Mouse (Mus musculus): ENCODE measurements at regions not wholly inside any gene's neighbourhood (a gene's known extent, or its start where the extent isn't known, plus 50 kb on each side); places are given as distances from the start of the nearest gene placed in this dataset.
A peak's percentile ranks its signal among the peaks of the same experiment; 100 is the strongest.
"Not testable (repeated sequence)": the region's sequence is repeated elsewhere in the genome, so short reads cannot be mapped to it uniquely, and the experiment has no call there.

GRCm38 (mm10) chr15:53984006-53984405 lies 99.3 kb downstream of the Gm7489 start:
- DNase-seq (ENCODE audit: extremely low spot score in 1 of 2, low spot score in 1 of 2): not testable (repeated sequence)

DNA sequence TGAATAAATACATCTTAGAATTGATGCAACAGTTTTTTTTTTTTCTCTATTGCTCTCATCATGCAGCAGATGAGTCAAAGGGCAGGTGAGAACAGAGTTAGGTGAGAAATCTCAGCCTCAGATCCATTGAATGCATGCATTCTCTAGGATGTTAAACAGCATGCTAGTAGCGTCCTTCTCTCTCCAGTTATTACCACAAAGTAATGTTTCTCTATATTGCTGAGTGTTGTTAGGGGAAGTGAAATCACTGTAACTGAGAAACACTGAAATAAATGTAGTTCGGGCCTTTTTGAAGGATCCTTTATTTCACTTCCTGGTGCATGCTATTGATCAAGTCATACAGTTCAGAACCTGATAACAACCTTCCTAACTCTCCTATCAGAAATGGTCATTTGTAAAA lies 105.2 kb downstream of the Gm7489 start:
- DNase-seq (ENCODE audit: extremely low spot score in 1 of 2, low spot score in 1 of 2): no peak

DNA sequence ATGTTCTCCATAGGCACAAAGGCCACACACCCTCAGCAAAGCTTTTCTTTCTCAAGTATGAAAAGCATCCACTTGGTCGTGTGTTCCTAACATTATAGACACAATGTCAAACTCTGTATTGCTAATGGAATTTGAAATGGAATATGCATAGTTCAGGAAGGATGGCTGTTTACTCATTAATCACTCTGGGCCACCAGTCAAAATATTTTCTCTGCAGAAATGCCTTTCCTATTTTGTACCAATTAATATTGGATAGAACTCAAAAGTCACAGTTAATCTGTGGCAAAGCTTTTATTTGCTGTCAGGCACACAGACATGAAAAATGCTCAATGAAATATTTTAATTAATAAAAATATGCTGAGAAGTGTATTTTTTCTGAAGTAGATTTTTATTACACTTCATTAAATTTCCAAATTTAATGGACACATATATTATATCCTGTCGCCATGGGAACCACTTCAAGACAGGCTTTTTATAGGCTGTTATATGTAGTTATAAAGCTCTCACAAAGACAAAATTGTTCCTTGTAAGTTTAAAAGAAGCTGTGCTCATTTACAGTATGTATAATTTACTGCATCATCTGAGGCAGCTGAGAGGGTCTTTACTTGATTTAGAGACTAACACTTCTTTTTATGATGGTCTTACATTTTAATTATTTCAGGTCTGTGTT lies 110.6 kb downstream of the Gm7489 start:
- no peak for DNase-seq (ENCODE audit: extremely low spot score in 1 of 2, low spot score in 1 of 2)

DNA sequence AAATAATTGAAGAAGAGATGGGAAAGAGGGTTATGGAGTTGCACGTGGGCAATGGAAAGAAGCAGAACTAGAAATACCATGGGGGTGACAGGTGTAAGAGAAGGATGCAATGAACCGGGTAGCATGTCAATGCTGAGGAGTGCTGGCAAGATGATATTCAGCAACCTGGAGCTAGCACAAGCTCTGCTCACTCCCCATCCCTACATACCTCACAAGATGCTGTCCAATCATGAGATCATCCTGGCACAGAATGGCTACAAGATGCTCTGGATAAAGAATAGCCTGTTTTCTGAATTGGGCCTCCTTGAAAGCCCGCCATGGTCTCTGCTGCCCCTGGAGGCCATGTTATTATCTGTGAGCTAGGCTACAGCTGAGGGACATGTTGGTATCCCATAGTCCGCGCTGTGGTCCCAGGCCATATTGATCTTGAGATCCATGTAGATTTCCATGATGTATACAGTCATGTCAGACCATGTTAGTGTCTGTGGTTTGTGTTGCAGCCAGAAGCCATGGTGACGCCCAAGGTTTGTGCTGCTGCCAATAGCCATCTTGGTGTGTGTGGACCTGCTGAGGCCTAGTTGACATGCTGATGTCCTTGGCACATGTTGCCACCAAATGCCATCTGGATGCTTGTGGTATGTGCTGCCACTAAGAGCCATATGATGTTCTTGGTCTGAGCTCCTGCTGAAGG lies 114.0 kb downstream of the Gm7489 start:
- DNase-seq (ENCODE audit: extremely low spot score in 1 of 2, low spot score in 1 of 2): no peak

DNA sequence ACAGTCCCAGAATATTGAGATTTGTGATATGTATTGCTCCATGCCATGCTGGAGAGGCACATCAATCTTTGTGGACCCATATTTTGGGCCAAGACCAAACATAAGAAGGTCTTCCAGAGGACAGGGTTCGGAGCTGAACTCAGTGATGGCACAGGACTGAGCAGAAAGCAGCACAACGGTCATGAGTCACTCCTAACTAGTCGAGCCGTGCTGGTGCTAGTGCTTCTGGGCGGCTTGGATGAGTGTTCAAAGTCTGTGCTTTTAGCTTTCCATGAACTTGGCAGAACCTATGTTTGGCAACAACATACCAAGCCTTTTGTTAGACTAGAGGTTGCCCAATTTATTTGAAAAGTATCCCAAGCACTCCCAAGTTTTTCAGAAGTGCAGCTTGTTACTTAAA lies 149.1 kb downstream of the Gm7489 start:
- no peak for DNase-seq (ENCODE audit: extremely low spot score in 1 of 2, low spot score in 1 of 2)

DNA sequence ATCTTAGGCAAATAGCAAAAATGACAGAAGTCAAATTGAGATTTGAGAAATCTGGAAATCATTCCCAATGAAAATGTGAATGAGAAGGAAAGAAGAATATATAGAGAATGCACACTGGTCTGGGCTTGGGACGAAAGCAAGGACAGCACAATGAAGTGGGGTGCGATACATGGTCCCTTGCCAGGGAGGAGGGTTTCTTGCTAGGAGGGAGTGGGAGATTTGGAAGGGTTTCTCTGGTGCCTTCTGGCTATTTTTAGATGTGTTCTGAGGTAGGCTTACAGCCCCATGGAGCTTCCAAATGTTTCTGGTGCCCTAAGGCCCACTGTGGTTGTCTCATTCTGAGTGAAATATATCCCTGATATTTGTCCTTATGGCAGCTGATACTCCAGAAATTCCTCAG lies 166.0 kb downstream of the Gm7489 start:
- no peak for DNase-seq (ENCODE audit: extremely low spot score in 1 of 2, low spot score in 1 of 2)

DNA sequence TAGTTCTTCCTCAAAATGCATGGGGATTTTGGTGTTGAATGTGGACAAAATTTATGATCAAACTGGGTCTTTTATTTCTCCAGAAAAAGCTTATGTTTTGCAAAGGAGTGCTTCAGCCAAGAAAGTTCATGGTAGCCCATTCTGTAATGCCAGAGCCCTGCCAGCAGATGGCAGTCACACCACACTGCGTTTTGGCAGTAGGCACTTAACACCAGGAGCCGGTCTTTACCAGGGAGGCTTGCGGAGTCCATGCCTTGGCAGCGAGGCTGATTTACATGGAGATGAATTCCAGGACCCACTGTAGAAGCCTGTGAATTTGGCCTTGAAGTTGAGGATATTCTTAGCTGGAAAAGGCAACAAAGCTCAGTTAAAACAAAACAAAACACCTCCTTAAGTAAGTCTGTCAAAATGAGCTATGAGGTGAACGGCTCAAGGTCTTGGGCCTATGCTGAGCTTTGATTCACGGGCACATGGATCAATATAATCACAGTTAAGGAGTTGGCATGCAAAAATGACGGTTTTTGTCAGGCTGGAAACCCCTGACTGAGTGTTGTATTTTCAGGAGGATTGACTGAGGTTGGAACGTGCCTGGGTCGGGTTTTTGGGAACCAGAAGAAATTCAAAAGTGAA lies 185.4 kb downstream of the Gm7489 start:
- peak; percentile 41 to 72 for DNase-seq (ENCODE audit: extremely low spot score in 1 of 2, low spot score in 1 of 2)

- no peak for DNase-seq (ENCODE audit: extremely low spot score in 1 of 2, low spot score in 1 of 2)
These were observed 187.0 kb downstream of the Gm7489 start for GRCm38 (mm10) chr15:54071732-54072131.

- no peak for DNase-seq (ENCODE audit: extremely low spot score in 1 of 2, low spot score in 1 of 2)
These were observed 206.6 kb downstream of the Gm7489 start for GRCm38 (mm10) chr15:54091301-54091700.

- no peak for DNase-seq (ENCODE audit: extremely low spot score in 1 of 2, low spot score in 1 of 2)
These were observed 207.7 kb downstream of the Gm7489 start for GRCm38 (mm10) chr15:54092386-54092785.

DNA sequence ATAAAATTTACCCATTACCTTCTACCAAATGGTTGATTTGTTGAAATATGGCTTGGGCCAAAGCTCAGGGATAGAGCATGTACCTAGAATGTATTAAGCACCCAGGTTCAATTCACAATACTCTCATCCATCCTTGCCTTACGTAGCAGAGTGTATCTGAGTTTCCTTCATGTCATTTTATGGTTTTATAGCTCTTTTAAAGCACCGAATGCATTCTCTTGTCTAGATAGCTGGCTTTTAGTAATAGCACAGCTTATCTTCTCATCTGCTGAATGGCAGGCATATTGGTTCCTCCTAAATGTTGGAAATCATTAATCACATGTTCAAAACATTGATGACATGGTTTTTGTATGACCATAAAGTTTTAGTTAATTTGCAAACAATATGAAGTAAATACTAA lies 212.8 kb downstream of the Gm7489 start:
- DNase-seq (ENCODE audit: extremely low spot score in 1 of 2, low spot score in 1 of 2): no peak

DNA sequence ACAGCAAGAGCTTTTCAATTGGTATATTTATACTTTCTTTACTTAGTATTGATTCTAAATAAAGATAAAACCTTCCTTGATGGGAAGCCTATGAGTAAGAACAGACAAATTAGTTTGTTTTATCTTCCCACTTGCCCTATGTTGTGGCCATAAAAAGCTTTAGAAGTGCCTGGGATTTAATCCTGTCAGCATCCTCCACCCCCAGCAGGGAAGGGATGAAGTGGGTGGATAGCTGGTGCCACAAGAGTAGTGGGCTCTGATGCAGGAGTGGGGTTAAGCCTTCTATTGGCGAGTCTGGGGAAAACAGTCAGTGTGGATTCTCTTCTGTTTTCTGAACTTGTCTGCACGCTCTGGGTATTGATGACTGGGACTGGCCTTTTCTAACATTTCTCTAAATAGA lies 227.7 kb downstream of the Gm7489 start:
- DNase-seq (ENCODE audit: extremely low spot score in 1 of 2, low spot score in 1 of 2): no peak

DNA sequence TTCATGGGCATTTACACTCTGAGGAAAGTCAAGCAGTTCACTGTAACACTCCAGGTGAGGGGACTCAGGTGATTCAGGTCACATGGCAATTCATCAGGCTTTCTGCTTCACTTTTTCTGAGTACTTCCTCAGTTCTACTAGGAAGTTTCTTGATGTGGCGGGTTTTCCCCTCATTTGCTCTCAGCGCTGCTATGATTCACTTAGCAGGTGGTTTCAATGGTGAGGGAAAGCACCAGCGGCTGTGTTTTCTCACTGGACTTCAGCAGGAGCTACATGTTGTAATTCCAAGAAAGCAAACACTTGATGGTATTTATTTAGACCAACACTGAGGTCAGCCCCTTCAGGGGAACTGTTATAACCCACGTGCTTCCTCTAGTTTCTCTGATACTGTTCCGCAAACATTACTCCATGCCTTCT lies 229.4 kb downstream of the Gm7489 start:
- DNase-seq (ENCODE audit: extremely low spot score in 1 of 2, low spot score in 1 of 2): no peak

DNA sequence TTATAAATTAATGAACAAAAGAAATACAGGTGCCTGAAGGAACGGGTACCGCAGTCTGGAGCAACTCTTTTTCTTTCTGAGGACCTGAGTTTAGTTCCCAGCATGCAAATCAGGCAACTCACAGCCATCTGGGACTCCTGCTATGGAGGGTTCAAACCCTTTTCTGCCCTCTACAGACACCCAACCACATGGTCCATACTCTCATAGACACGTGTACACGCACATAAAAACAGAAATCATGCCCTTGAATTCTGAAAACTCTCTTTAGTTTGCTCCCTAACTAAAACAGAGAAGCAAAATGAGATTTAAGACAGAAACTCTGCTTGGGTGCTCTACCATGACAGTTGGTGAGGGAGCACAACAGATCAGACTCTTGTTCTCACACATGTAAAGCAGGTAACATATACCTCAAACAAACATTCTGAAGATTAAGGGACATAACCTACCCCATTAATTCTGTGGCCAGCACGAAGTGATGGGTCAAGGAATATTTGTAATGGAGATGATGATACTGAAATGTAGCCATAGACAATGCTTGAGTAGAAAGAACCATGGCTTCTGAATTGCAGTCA lies 233.3 kb downstream of the Gm7489 start:
- DNase-seq (ENCODE audit: extremely low spot score in 1 of 2, low spot score in 1 of 2): no peak

GRCm38 (mm10) chr15:54120456-54120855 lies 235.8 kb downstream of the Gm7489 start:
- no peak for DNase-seq (ENCODE audit: extremely low spot score in 1 of 2, low spot score in 1 of 2)

GRCm38 (mm10) chr15:54164350-54164749 lies 279.6 kb downstream of the Gm7489 start:
- no peak for DNase-seq (ENCODE audit: extremely low spot score in 1 of 2, low spot score in 1 of 2)

GRCm38 (mm10) chr15:54167842-54168361 lies 283.2 kb downstream of the Gm7489 start:
- no peak for DNase-seq (ENCODE audit: extremely low spot score in 1 of 2, low spot score in 1 of 2)

DNA sequence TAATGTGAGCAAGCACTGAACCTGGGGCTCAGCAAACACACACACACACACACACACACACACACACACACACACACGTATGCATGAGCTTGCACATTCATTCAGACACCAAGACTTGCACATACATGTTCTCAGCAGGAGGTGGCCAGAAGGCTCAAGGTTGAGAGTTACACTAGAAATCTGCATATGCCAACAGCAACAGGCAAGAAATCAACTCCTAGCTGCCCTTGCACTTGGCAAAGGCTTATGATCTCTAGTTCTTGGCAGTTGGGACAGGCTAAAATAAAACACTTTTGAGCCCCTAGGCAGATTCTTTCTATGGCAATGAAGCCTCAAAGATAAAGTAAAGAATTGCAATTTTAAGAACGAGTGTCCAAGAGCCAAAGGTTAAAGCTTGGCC lies 292.5 kb downstream of the Gm7489 start:
- no peak for DNase-seq (ENCODE audit: extremely low spot score in 1 of 2, low spot score in 1 of 2)

DNA sequence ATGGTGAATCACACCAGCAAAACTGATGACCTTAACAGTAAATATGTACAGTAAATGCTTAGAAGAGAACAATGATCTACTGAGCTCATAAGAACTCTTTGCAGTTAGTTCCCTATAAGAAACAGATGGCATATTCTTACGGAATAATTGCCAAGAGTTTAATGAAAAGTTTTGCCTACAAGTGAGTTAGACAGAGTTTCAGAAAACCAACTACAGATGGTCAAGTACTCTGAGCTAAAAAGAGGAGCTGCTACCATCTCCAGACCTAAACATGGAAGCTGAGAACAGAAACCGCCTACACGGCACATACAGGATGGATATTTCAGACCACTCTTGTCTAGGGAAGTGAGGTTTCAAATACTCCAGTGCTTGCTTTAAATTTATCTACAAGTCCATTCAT lies 293.1 kb downstream of the Gm7489 start:
- no peak for DNase-seq (ENCODE audit: extremely low spot score in 1 of 2, low spot score in 1 of 2)
